Mouse (Mus musculus) CH12.LX (cell line): ENCODE data around the gene Sptbn2.

Experiments
- CHD2 ChIP-seq: IDR thresholded peaks from 2 replicates; pipeline ENCODE4 v1.6.1; 2011; ENCODE audit warnings: low read length, improper control_type of control experiment
- CTCF ChIP-seq, 2 experiments: IDR thresholded peaks in 1 of 2; conservative IDR thresholded peaks in 1 of 2; 2 replicates each; pipeline ENCODE4 v1.5.1; 2011 to 2012; ENCODE audit warnings: low read depth in 2 of 2, low read length in 2 of 2, improper control_type of control experiment in 1 of 2, inconsistent platforms in 1 of 2, mild to moderate bottlenecking in 1 of 2, moderate library complexity in 1 of 2
- EP300 ChIP-seq: IDR thresholded peaks from 2 replicates; pipeline ENCODE4 v1.6.1; 2011; ENCODE audit warnings: low read length, improper control_type of control experiment
- HCFC1 ChIP-seq: IDR thresholded peaks from 2 replicates; pipeline ENCODE4 v1.6.1; 2012; ENCODE audit warnings: low read depth, mild to moderate bottlenecking, inconsistent platforms, low read length, improper control_type of control experiment
- JUN ChIP-seq: IDR thresholded peaks from 2 replicates; pipeline ENCODE4 v1.6.1; 2011; ENCODE audit warnings: low read depth, mild to moderate bottlenecking, low read length, improper control_type of control experiment, moderate library complexity; ENCODE audit not compliant: insufficient read depth
- KAT2A ChIP-seq: IDR thresholded peaks from 2 replicates; pipeline ENCODE4 v1.6.1; 2012; ENCODE audit warnings: low read length, improper control_type of control experiment, inconsistent platforms; ENCODE audit not compliant: insufficient replicate concordance
- MEF2A ChIP-seq: IDR thresholded peaks from 2 replicates; pipeline ENCODE4 v1.6.1; 2014; ENCODE audit warnings: low read depth, mild to moderate bottlenecking, inconsistent platforms, low read length, improper control_type of control experiment, borderline replicate concordance
- POLR2A ChIP-seq: IDR thresholded peaks from 2 replicates; pipeline ENCODE4 v1.6.1; 2011; ENCODE audit warnings: low read depth, mild to moderate bottlenecking, improper control_type of control experiment, low read length
- POLR2AphosphoS2 ChIP-seq: IDR thresholded peaks from 2 replicates; pipeline ENCODE4 v1.6.1; 2011; ENCODE audit warnings: low read depth, low read length, improper control_type of control experiment
- TCF12 ChIP-seq: IDR thresholded peaks from 2 replicates; pipeline ENCODE4 v1.6.1; 2014; ENCODE audit warnings: low read depth, mild to moderate bottlenecking, inconsistent platforms, low read length, improper control_type of control experiment
- USF1 ChIP-seq: IDR thresholded peaks from 2 replicates; pipeline ENCODE4 v1.6.1; 2014; ENCODE audit warnings: low read depth, mild to moderate bottlenecking, inconsistent platforms, low read length, improper control_type of control experiment
- ZKSCAN1 ChIP-seq: IDR thresholded peaks from 2 replicates; pipeline ENCODE4 v1.6.1; 2012; ENCODE audit warnings: low read depth, inconsistent platforms, low read length, improper control_type of control experiment, borderline replicate concordance
- ZNF384 ChIP-seq: IDR thresholded peaks from 2 replicates; pipeline ENCODE4 v1.6.1; 2012; ENCODE audit warnings: low read depth, low read length, improper control_type of control experiment, inconsistent platforms

DNA sequence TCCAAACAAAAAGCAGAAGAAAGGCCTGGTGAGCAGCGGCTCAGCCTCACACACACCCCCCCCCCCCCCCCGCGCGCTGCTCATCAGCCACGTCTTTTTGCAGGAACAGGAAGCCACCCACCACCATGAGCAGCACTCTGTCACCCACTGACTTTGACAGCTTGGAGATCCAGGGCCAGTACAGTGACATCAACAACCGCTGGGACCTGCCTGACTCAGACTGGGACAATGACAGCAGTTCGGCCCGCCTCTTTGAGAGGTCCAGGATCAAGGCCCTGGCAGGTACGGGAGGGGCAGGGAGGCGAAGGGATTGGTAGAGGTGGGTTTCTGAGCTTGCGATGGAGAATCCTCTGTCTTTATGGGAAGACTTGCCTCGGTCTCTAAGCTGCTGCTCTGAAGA lies 7.7 kb downstream of the Sptbn2 start:
- TF ChIP-seq ZNF384 (no peak), JUN (no peak), TCF12 (no peak), ZKSCAN1 (no peak), HCFC1 (no peak), CTCF (conservative IDR thresholded peaks at IDR 0.05 in 1 of 2, IDR thresholded peaks at IDR 0.05 in 1 of 2; ENCODE audit: low read depth in 2 of 2, low read length in 2 of 2) (no peak), POLR2A (no peak), USF1 (no peak), CHD2 (no peak), MEF2A (no peak), POLR2AphosphoS2 (no peak), EP300 (no peak), KAT2A (no peak)
